Mouse (Mus musculus) neural tube, embryonic 10.5 days (tissue): ENCODE results near the gene Sox13.

Experiments used
- DNase-seq: peaks from one replicate; pipeline ENCODE4 v3.0.0-alpha.2; 2017; ENCODE audit warnings: low spot score; ENCODE audit errors: extremely low spot score

The Sox13 gene

GRCm38 (mm10) chr1:133332656-133333430 lies 91.3 kb downstream of the Sox13 start:
- DNase-seq = no peak
